Mouse (Mus musculus): ENCODE measurements around the gene Arntl2.
"Not testable (repeated sequence)": the region's sequence is repeated elsewhere in the genome, so short reads cannot be mapped to it uniquely, and the experiment has no call there.

The Arntl2 gene

DNA sequence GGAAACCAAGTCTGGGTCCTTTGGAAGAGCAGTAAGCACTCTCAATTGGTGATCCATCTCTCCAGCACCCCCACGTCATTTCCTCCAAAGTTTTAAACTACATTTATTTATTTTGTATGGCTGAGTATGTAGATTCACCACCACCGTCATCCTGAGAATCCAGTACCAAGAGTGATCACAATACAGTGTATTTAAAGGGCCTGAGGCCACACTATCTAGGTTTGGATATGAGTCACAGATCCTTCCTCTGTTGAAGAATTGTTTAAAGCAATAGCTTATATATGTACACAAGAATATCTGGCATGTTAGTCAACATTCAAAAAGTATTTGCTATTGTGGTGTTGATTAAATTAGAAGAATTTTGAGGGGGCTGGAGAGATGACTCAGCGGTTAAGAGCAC lies 52.4 kb downstream of the Arntl2 start:
- no peak for DNase-seq (ENCODE audit: low spot score in 2 of 2)

DNA sequence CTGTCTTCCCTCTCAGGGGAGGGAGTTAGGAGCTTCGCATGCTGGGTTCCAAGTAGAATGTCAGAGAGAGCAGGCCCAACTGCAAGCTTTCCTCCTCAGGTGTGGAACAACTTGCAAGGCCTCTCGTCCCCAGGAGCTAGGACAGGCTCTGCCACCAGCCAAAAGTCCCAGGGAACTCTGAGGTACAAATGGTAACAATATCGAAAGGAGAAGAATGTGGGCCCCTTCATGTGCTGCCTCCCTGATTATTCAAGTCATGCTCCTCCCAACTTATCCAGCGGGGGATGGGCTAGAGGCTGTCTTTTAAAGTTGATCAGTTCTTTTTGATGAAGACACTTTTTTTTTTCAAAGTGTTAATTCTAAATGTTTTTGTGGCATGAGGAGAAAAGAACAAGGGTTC lies 54.2 kb downstream of the Arntl2 start, which contains the start of gene Smco2:
Gene Smco2, plus strand, starts transcription at position 55 of the 400 bp plus-strand sequence.
- no peak for DNase-seq (ENCODE audit: low spot score in 2 of 2)

DNA sequence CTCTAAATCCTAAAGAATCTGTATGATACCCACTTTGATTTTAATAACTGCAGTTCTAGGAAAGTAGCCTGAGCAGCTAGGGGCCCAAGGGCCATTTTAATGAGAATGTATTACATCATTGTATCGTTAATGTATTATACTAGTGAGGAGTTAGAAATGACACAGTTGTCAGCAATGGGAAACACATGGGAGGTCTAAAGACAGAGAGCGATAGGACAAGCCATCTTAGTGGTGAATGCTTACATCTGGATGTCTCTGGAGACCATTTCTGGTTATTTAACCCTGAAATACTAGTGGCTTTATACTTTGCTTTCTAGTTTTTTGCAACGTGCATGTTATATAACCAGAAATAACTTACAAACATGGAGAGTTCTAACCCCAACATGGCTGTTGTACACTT lies 56.1 kb downstream of the Arntl2 start:
- DNase-seq (ENCODE audit: low spot score in 2 of 2) = no peak

- no peak for DNase-seq (ENCODE audit: low spot score in 2 of 2)
Observed at GRCm38 (mm10) chr6:146852739-146853138, 56.9 kb downstream of the Arntl2 start.

DNA sequence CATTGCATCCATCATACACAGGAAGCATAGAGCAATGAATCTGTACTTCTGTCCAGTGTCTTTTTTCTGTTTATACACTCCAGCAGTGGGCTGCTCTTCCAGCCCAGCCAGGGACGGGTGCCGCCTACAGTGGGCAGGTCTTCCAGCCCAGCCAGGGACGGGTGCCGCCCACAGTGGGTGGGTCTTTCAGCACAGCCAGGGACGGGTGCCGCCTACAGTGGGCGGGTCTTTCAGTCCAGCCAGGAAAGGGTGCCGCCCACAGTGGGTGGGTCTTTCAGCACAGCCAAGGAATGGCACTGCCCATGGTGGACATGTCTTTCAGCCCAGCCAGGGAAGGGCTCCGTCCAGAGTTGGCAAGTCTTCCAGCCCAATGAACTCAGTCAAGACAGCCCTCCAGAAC lies 59.3 kb downstream of the Arntl2 start:
- no peak for DNase-seq (ENCODE audit: low spot score in 2 of 2)

- no peak for DNase-seq (ENCODE audit: low spot score in 2 of 2)
Observed at GRCm38 (mm10) chr6:146857386-146857785, 61.5 kb downstream of the Arntl2 start.

DNA sequence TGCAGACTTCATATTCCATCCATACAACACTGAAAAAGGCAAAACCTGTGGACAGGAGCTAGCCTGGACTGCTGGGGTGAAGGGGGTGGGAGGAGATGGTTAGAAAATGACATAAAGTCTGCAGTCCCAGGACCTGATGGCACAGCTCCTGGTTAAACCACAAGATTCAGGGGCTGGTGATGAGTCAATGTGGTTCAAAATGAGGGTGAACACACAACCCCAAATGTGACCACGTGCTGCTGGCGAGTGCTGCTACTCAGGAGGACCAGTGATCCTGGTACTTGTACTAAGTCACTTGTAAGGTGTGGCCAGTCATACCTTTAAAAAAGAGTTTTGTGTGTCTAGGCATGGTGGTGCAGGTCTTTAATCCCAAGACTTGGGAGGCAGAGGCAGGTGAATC lies 67.3 kb downstream of the Arntl2 start:
- DNase-seq (ENCODE audit: low spot score in 2 of 2) = no peak

- not testable (repeated sequence) for DNase-seq (ENCODE audit: low spot score in 2 of 2)
Observed at GRCm38 (mm10) chr6:146864370-146864769, 68.5 kb downstream of the Arntl2 start.

GRCm38 (mm10) chr6:146865701-146866100 lies 69.8 kb downstream of the Arntl2 start:
- no peak for DNase-seq (ENCODE audit: low spot score in 2 of 2)

DNA sequence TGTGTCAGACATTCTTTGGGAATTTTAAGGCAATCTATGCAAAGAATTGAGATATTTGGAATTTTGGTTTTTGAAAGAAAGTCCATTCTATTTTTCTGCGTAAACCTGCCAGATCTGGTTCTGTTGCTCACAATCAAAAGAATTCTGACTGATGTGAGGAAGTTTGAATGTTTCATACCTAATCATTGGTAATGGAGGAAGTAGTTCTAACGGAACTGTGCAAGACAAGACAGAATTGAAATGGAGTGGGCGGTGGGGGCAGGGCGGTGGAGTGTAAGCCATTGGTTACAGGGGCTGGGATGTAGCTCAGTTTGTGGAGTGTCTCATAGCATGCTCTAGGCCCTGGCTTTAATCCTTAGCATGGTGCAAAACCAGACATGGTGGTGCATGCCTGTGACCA lies 76.1 kb downstream of the Arntl2 start:
- DNase-seq (ENCODE audit: low spot score in 2 of 2) = no peak

- no peak for DNase-seq (ENCODE audit: low spot score in 2 of 2)
Observed at GRCm38 (mm10) chr6:146874415-146874814, 78.6 kb downstream of the Arntl2 start.

DNA sequence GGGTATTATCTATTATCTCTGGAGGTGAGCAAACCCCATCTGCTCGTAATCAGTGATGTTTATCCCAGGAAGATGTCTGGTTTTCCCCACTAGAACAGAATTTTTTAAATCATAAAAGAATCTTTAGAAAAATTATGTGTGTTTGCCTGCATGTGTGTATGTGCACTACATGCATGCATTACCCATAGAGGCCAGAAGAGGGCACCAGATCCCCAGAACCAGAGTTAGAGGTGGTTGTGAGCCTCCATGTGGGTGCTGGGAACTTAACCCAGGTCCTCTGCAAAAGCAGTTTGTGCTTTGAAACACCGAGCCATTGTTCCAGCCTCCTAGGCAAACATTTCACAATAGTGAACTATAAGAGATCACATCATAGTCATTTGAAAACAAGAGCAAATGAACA lies 81.0 kb downstream of the Arntl2 start:
- no peak for DNase-seq (ENCODE audit: low spot score in 2 of 2)

DNA sequence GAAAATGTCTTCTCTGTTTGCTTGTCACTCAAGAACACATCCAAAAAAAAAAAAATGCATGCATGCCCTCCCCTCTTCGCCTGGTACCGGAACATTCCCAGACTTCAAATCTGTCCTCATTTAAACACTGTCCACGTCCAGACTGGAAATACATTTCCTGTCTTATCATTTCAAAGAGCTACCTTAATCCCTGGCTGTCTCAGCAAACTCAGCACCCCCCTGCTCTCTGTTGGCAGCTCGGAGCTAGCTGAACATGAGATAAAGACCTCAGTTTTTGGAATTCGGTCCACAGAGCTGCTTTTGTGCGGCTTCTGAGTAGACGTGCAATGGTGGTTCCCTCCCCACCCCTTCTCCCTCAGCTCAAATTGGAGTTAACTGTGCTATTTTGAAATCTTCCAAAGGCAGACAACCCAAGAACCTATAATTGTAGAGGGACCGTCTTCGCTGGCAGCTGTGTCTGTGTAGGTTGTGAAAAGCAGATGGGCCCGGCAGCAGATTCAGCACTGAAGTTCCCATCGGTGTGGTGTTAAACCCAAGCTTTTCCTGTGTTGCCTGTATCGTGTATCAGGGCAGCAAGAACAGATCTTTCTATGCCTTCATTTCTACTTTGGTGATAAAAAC lies 81.7 kb downstream of the Arntl2 start:
- peak; percentile 63 to 78 for DNase-seq (ENCODE audit: low spot score in 2 of 2)

- no peak for DNase-seq (ENCODE audit: low spot score in 2 of 2)
Observed at GRCm38 (mm10) chr6:146878926-146879325, 83.1 kb downstream of the Arntl2 start.

GRCm38 (mm10) chr6:146879856-146880255 lies 84.0 kb downstream of the Arntl2 start:
- DNase-seq (ENCODE audit: low spot score in 2 of 2) = no peak

GRCm38 (mm10) chr6:146880296-146880695 lies 84.4 kb downstream of the Arntl2 start:
- DNase-seq (ENCODE audit: low spot score in 2 of 2) = no peak

DNA sequence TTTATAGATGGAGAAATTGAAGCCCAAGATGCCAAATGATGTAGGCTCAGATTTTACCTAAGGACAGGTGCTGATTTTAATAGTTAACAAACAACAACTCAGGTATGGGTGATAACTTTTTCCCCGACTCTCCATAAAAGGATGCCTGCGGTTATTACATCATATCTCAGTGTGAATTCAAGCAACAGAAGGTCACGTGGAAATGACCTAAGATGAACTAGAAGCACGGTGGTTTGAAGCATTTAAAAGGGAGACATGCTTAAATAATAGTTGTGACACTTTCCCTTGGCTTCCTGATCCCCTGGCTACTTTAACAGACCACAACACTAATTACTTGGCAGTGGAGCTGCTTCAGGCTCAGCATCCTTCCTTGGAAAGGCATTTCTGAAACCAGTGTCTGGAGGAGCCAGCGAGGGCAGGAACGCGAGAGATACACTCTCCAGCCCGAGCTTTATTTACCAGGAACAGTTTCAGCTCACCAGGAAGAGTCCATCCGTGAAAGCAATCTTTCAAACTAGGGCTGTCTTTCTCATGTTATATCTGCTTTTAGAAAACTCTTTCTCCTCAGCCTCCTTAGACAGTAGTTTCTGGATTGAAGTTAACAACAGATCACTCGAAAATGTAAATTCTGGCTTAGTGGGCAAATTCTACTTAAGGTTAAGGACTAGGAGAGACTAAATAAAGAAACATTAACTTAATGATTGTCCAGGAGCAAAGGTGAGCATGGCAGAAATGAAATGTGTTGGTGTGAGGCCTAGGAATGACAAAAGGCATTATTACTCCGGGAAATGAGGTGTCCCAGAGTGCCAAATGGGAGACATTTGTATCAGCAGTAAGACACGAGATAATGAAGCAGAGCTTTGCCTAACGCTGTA lies 86.3 kb downstream of the Arntl2 start:
- no peak for DNase-seq (ENCODE audit: low spot score in 2 of 2)

Data from frontal cortex, postnatal 14 days (tissue).